Mouse (Mus musculus) midbrain, embryonic 10.5 days (tissue): ENCODE data around the gene Prtn3. TPM values are rescaled to one million over a fixed set of nuclear protein-coding genes. Genes with fewer than 3 reads are reported as not detected.
A peak's percentile ranks its signal among the peaks of the same experiment; 100 is the strongest.

Experiments used
- DNase-seq: peaks from one replicate; pipeline ENCODE4 v3.0.0-alpha.2; 2017; ENCODE audit warnings: low spot score
- H3K27ac ChIP-seq: fragments of 300-500 bp; sonication (generic); replicated peaks from 2 replicates; pipeline ENCODE4 v1.5.1; 2016; ENCODE audit warnings: mild to moderate bottlenecking
- H3K27me3 ChIP-seq: fragments of 300-500 bp; sonication (generic); 2 replicates; pipeline ENCODE4 v1.6.1; 2016; ENCODE audit warnings: low read depth, mild to moderate bottlenecking; ENCODE audit not compliant: poor library complexity, severe bottlenecking
- H3K36me3 ChIP-seq: fragments of 300-500 bp; sonication (generic); 2 replicates; pipeline ENCODE4 v1.6.1; 2016; ENCODE audit warnings: mild to moderate bottlenecking, moderate library complexity
- H3K4me1 ChIP-seq: fragments of 300-500 bp; sonication (generic); 2 replicates; pipeline ENCODE4 v1.6.1; 2016
- H3K4me3 ChIP-seq: fragments of 300-500 bp; sonication (generic); 2 replicates; pipeline ENCODE4 v1.5.1; 2016; ENCODE audit warnings: mild to moderate bottlenecking, moderate library complexity
- H3K9me3 ChIP-seq: fragments of 300-500 bp; sonication (generic); replicated peaks from 2 replicates; pipeline ENCODE4 v1.6.1; 2016; ENCODE audit warnings: mild to moderate bottlenecking
- WGBS: fragments of 180-500 bp; shearing (Covaris S2); methylation state at CpG from one replicate; pipeline ENCODE4 v1.1.7; 2016; 5-methylcytosine and 5-hydroxymethylcytosine counted together
- microRNA-seq: library from miRNA; unstranded; fragments of <30 nt; microRNA quantifications from one replicate; pipeline ENCODE4, GENCODE M21; 2017
- polyA plus RNA-seq: library from polyadenylated mRNA; unstranded; fragments of >200 nt; fragmentation: Nextera tagmentation; extraction: Ambion mirVana; gene quantifications from 2 replicates; pipeline ENCODE4 v1.2.1, GENCODE M21; 2016

Gene Prtn3
- polyA plus RNA-seq, 1 experiment from 2014 or later, result 8.0 TPM

- Histone ChIP-seq H3K36me3 (peaks cover 52% of the 10 kb centered on the region), H3K4me3 (peak overlapping the region; percentile 98), H3K4me1 (peaks cover 90% of the 10 kb centered on the region), H3K27me3 (peaks cover 11% of the 10 kb centered on the region), H3K9me3 (no peaks in the 10 kb centered on the region), H3K27ac (peak overlapping the region; percentile 95; the same call in 1 of the 2 replicates)
- DNase-seq, result no peak
- 90% methylated on average over 18 of the region's 18 CpGs for WGBS
Observed at GRCm38 (mm10) chr10:79929967-79930825, 55.9 kb downstream of the Prtn3 start.

DNA sequence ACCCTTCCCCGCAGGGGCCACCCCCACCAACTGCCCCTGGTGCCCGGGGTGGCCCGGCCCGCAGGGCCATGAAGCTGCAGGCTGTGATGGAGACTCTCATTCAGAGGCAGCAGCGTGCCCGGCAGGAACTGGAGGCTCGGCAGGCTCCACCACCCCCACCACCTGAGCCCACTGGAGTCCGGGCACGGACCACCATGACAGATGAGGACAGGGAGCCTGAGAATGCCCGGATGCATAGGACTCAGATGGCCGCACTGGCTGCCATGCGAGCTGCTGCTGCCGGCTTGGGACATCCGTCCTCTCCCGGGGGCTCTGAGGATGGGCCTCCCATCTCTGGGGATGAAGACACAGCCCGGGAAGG lies 56.5 kb downstream of the Prtn3 start:
- no peaks in the 10 kb centered on the region for H3K9me3 ChIP-seq
- H3K4me1 ChIP-seq, result peaks cover 85% of the 10 kb centered on the region
- DNase-seq, result no peak
- H3K27ac ChIP-seq, result peak overlapping the region; percentile 43; the same call in 1 of the 2 replicates
- H3K36me3 ChIP-seq, result peaks cover 58% of the 10 kb centered on the region
- 92% methylated on average over 16 of the region's 16 CpGs for WGBS
- H3K27me3 ChIP-seq, result peaks cover 17% of the 10 kb centered on the region
- H3K4me3 ChIP-seq, result peak overlapping the region; percentile 23

GRCm38 (mm10) chr10:79931797-79932196 lies 57.5 kb downstream of the Prtn3 start:
- H3K36me3 ChIP-seq, result peaks cover 65% of the 10 kb centered on the region
- WGBS, result 89% methylated on average over 9 of the region's 9 CpGs
- no peaks in the 10 kb centered on the region for H3K9me3 ChIP-seq
- peaks cover 16% of the 10 kb centered on the region for H3K27me3 ChIP-seq
- H3K4me3 ChIP-seq, result peak overlapping the region; percentile 26; the same call in 1 of the 2 replicates
- peak overlapping the region; percentile 71 for H3K27ac ChIP-seq
- DNase-seq, result no peak
- H3K4me1 ChIP-seq, result peaks cover 80% of the 10 kb centered on the region

GRCm38 (mm10) chr10:79932736-79933135 lies 58.5 kb downstream of the Prtn3 start:
- Histone ChIP-seq H3K27ac (peak overlapping the region; percentile 71), H3K4me3 (peak overlapping the region; percentile 25), H3K4me1 (peaks cover 83% of the 10 kb centered on the region), H3K36me3 (peaks cover 74% of the 10 kb centered on the region), H3K27me3 (peaks cover 20% of the 10 kb centered on the region), H3K9me3 (no peaks in the 10 kb centered on the region)
- 21% methylated on average over 8 of the region's 8 CpGs for WGBS
- DNase-seq, result peak; percentile 66

Small RNA genes within 50 kb of the gene (microRNA-seq; reads per million reads assigned to microRNA genes)
- gene Mir6910, result not detected

Other genes with a start within 250 kb of the Prtn3 start
- gene Shc2, start 236.6 kb upstream of the Prtn3 start, polyA plus RNA-seq, result 18.5 and 20.1 TPM in 2 replicates
- gene Odf3l2, start 228.7 kb upstream of the Prtn3 start, polyA plus RNA-seq, result not detected in 2 replicates
- gene Madcam1, start 209.9 kb upstream of the Prtn3 start, polyA plus RNA-seq, result 0.89 and 1.1 TPM in 2 replicates
- 68.3 and 74.9 TPM in 2 replicates for gene Tpgs1, start 205.1 kb upstream of the Prtn3 start, polyA plus RNA-seq
- gene Cdc34, start 192.3 kb upstream of the Prtn3 start, polyA plus RNA-seq, result 223 and 270 TPM in 2 replicates
- 0.98 and 1.0 TPM in 2 replicates for gene Gzmm, start 185.5 kb upstream of the Prtn3 start, polyA plus RNA-seq
- gene Bsg, start 170.0 kb upstream of the Prtn3 start, polyA plus RNA-seq, result 607 and 655 TPM in 2 replicates
- gene Hcn2, start 157.8 kb upstream of the Prtn3 start, polyA plus RNA-seq, result 0.05 TPM in 2 replicates
- 48.6 and 51.7 TPM in 2 replicates for gene Polrmt, start 127.9 kb upstream of the Prtn3 start, polyA plus RNA-seq
- 0.27 and 0.42 TPM in 2 replicates for gene Fgf22, start 119.4 kb upstream of the Prtn3 start, polyA plus RNA-seq
- 109 and 118 TPM in 2 replicates for gene Rnf126, start 107.5 kb upstream of the Prtn3 start, polyA plus RNA-seq
- gene Fstl3, start 97.2 kb upstream of the Prtn3 start, polyA plus RNA-seq, result 1.1 and 1.8 TPM in 2 replicates
- 0.05 TPM in 1 of 2 replicates, not detected in the other for gene Prss57, start 83.5 kb upstream of the Prtn3 start, polyA plus RNA-seq
- gene Palm, start 80.9 kb upstream of the Prtn3 start, polyA plus RNA-seq, result 130 and 153 TPM in 2 replicates
- gene Misp, start 53.5 kb upstream of the Prtn3 start, polyA plus RNA-seq, result 0.46 and 0.67 TPM in 2 replicates
- gene Ptbp1, start 20.0 kb upstream of the Prtn3 start, polyA plus RNA-seq, result 296 and 334 TPM in 2 replicates
- 110 and 169 TPM in 2 replicates for gene Plppr3, start 158 bp downstream of the Prtn3 start, polyA plus RNA-seq
- 0.16 and 0.46 TPM in 2 replicates for gene Elane, start 11.8 kb downstream of the Prtn3 start, polyA plus RNA-seq
- gene Cfd, start 16.4 kb downstream of the Prtn3 start, polyA plus RNA-seq, result not detected in 2 replicates
- gene Med16, start 34.4 kb downstream of the Prtn3 start, polyA plus RNA-seq, result 69.8 and 70.8 TPM in 2 replicates
- 2.0 and 5.5 TPM in 2 replicates for gene Gm26602, start 36.4 kb downstream of the Prtn3 start, polyA plus RNA-seq
- 1.0 and 1.2 TPM in 2 replicates for gene Kiss1r, start 42.5 kb downstream of the Prtn3 start, polyA plus RNA-seq
- gene R3hdm4, start 46.7 kb downstream of the Prtn3 start, polyA plus RNA-seq, result 126 and 154 TPM in 2 replicates
- gene Arid3a, start 52.6 kb downstream of the Prtn3 start, polyA plus RNA-seq, result 12.5 and 13.4 TPM in 2 replicates
- 136 and 155 TPM in 2 replicates for gene Wdr18, start 85.7 kb downstream of the Prtn3 start, polyA plus RNA-seq
- 0.25 and 0.30 TPM in 2 replicates for gene Grin3b, start 96.2 kb downstream of the Prtn3 start, polyA plus RNA-seq
- gene Tmem259, start 109.9 kb downstream of the Prtn3 start, polyA plus RNA-seq, result 11.0 TPM in 2 replicates
- 198 and 199 TPM in 2 replicates for gene Cnn2, start 114.1 kb downstream of the Prtn3 start, polyA plus RNA-seq
- gene Abca7, start 122.0 kb downstream of the Prtn3 start, polyA plus RNA-seq, result 3.2 and 4.8 TPM in 2 replicates
- gene Arhgap45, start 142.2 kb downstream of the Prtn3 start, polyA plus RNA-seq, result 7.9 and 8.0 TPM in 2 replicates
- gene Polr2e, start 165.3 kb downstream of the Prtn3 start, polyA plus RNA-seq, result 233 and 276 TPM in 2 replicates
- gene Gpx4, start 172.7 kb downstream of the Prtn3 start, polyA plus RNA-seq, result 702 and 747 TPM in 2 replicates
- 15.0 and 15.2 TPM in 2 replicates for gene Sbno2, start 231.1 kb downstream of the Prtn3 start, polyA plus RNA-seq
- gene Stk11, start 241.3 kb downstream of the Prtn3 start, polyA plus RNA-seq, result 18.0 and 19.7 TPM in 2 replicates